Mouse (Mus musculus) embryo, embryonic 10.5 days (tissue): ENCODE measurements around the gene Olfr338.
"Not testable (repeated sequence)": the region's sequence is repeated elsewhere in the genome, so short reads cannot be mapped to it uniquely, and the experiment has no call there.

Experiments
- DNase-seq: peaks from one replicate; pipeline ENCODE4 v3.0.0-alpha.2; 2015; ENCODE audit warnings: low spot score

Gene Olfr338

DNA sequence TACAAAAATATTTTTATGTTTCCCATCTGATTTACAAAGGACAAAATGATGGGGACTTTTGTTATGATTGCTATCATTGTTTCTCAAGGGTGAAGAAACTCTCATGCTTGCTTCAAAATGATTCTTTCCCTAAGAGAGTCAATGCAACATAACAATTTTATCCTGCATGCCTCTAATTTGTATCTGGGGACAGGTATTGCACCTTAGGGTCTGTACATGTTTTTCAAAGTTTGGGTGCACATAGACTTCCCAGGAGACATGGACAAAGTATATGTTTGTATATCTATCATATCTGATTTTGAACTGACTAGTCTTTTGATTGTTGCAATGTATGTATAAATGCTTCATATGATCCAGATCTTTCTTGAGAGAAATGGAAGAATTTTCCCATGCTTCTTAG, at the start of gene Olfr338:
Gene Olfr338 (plus strand): TSS at position 301 of the 400 bp plus-strand sequence.
- no peak for DNase-seq

- not testable (repeated sequence) for DNase-seq
Measured at GRCm38 (mm10) chr2:36415174-36415573, 41.9 kb downstream of the Olfr338 start.

- DNase-seq = not testable (repeated sequence)
Measured at GRCm38 (mm10) chr2:36415591-36415990, 42.3 kb downstream of the Olfr338 start.

DNA sequence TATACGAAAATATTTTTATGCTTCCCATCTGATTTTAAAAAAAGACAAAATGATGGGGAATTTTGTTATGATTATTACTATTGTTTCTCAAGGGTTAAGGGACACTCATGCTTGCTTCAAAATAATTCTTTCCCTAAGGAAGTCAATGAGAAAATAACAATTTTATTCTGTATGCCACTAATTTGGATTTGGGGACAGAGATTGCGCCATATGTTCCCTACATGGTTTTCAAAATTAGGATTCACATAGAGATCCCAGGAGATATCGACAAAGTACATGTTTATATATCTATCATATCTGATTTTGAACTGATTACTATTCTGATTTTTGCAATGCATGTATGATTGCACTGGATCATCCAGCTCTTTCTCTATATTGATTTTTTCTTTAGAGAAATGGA, 45.3 kb downstream of the Olfr338 start, which contains the start of gene Olfr339:
Gene Olfr339 (plus strand): TSS at position 301 of the 400 bp plus-strand sequence.
- DNase-seq = no peak
